Mouse (Mus musculus) kidney, adult 2 months (tissue): Measurements from ENCODE around the gene Itch.

ENCODE experiments used
- CTCF ChIP-seq: fragments of 200-500 bp; conservative IDR thresholded peaks from 2 replicates; pipeline ENCODE4 v1.5.1; 2011; ENCODE audit warnings: low read depth, mild to moderate bottlenecking, control low read depth, low read length, moderate library complexity, mixed read lengths; ENCODE audit not compliant: insufficient read depth, insufficient read length
- POLR2A ChIP-seq: fragments of 200-500 bp; IDR thresholded peaks from one replicate; pipeline ENCODE4 v1.6.1; 2011; ENCODE audit warnings: low read depth, low read length, control low read depth

GRCm38 (mm10) chr2:155133011-155133976 is at the start of gene Itch:
- TF ChIP-seq POLR2A (peak; percentile 85), CTCF (no peak)
